24 mouse cellular contexts compared by ENCODE assay signal in genomic region chr13:90474053-90474452, GRCm38 (mm10).
DNase-seq lines count a peak whose midpoint lies in the region; ATAC-seq lines count a peak whose summit lies in the region.
"Had no signal": no experiment of that assay in that cellular context is flagged by ENCODE, and none has a peak within 500 bp of the region (broad histone marks: within the 10 kb centered on the region; RNA-seq: fewer than 3 reads in every experiment).

No protein-coding gene starts in this region.

- no peak overlapping the region for H3K4me3 ChIP-seq in embryonic facial prominence, embryonic 15.5 days (replicated peaks)
- H3K4me3 ChIP-seq: embryonic facial prominence, embryonic 12.5 days; erythroblast, embryonic 14.5 days; forebrain, embryonic 10.5 days; forebrain, embryonic 12.5 days had no signal

- no peak overlapping the region for H3K9ac ChIP-seq in embryonic facial prominence, embryonic 15.5 days
- H3K9ac ChIP-seq: embryonic facial prominence, embryonic 12.5 days; forebrain, embryonic 12.5 days had no signal

- peak; percentile 72; the same call in 1 of the 2 replicates for ATAC-seq in embryonic facial prominence, embryonic 15.5 days (ENCODE audit: insufficient number of reproducible peaks, low FRiP score, low TSS enrichment, low read depth)
- ATAC-seq: CD4-positive, CD25-positive, alpha-beta regulatory T cell, adult 4 months; forebrain, embryonic 14.5 days; forebrain, embryonic 16.5 days had no signal

- DNase-seq in 3T3-L1 (ENCODE audit: low read depth, low spot score), result peak; percentile 15
- peak; percentile 16 for DNase-seq in NIH3T3 (ENCODE audit: low read depth)
- DNase-seq in left cerebral cortex, adult 18-20 months (ENCODE audit: low spot score in 2 of 2), result no peak
- DNase-seq in urinary bladder, postnatal 10 days (ENCODE audit: low spot score), result no peak
- DNase-seq: adrenal gland, postnatal 10 days; adrenal gland, postnatal 25 days; B cell, adult 2 months; cerebellum, adult 11 months; cerebellum, adult 18-20 months; cerebellum, adult 8-10 months; cerebellum, adult 9-11 months; cerebellum, postnatal 14 days; cerebellum, postnatal 36 days; embryo, embryonic 11 days had no signal

- no peaks in the 10 kb centered on the region for H3K27me3 ChIP-seq in embryonic facial prominence, embryonic 15.5 days
- H3K27me3 ChIP-seq: CH12.LX; embryonic facial prominence, embryonic 12.5 days; forebrain, embryonic 12.5 days had no signal

- H3K4me1 ChIP-seq in embryonic facial prominence, embryonic 15.5 days, result no peaks in the 10 kb centered on the region
- H3K4me1 ChIP-seq: embryonic facial prominence, embryonic 12.5 days; forebrain, embryonic 10.5 days; forebrain, embryonic 12.5 days had no signal

- no peaks in the 10 kb centered on the region for H3K36me3 ChIP-seq in embryonic facial prominence, embryonic 15.5 days
- H3K36me3 ChIP-seq: embryonic facial prominence, embryonic 12.5 days; forebrain, embryonic 10.5 days; forebrain, embryonic 12.5 days; G1E had no signal

- H3K27ac ChIP-seq in embryonic facial prominence, embryonic 15.5 days (replicated peaks), result no peak overlapping the region
- H3K27ac ChIP-seq: embryonic facial prominence, embryonic 12.5 days; forebrain, embryonic 10.5 days; forebrain, embryonic 12.5 days had no signal

- no peaks in the 10 kb centered on the region for H3K9me3 ChIP-seq in embryonic facial prominence, embryonic 15.5 days (replicated peaks)
- H3K9me3 ChIP-seq: embryonic facial prominence, embryonic 12.5 days; forebrain, embryonic 10.5 days; forebrain, embryonic 12.5 days; G1E had no signal

- H3K4me2 ChIP-seq in embryonic facial prominence, embryonic 15.5 days (replicated peaks), result no peak overlapping the region
- H3K4me2 ChIP-seq: embryonic facial prominence, embryonic 12.5 days; forebrain, embryonic 12.5 days had no signal

Comparison
In these comparisons a context has a peak if more than half of its experiments do, and no peak if none do; other contexts are left out.
1. DNase-seq: peak in 3T3-L1 (single experiment) and NIH3T3 (single experiment); none in left cerebral cortex, adult 18-20 months (0 of 2) and urinary bladder, postnatal 10 days (single experiment).